Mouse (Mus musculus) heart, postnatal 0 days (tissue): Measurements from ENCODE around the gene Spata20.

Experiments
- CTCF ChIP-seq: IDR thresholded peaks from 2 replicates; pipeline ENCODE4 v1.5.1; 2016; ENCODE audit warnings: antibody characterized with exemption, control low read depth, low read depth
- EP300 ChIP-seq: IDR thresholded peaks from 2 replicates; pipeline ENCODE4 v1.6.1; 2016; ENCODE audit warnings: antibody characterized with exemption, low read depth

- no peak for TF ChIP-seq CTCF
- TF ChIP-seq EP300, result no peak
Measured at GRCm38 (mm10) chr11:94469136-94470064, 16.6 kb downstream of the Spata20 start.
